Mouse (Mus musculus) midbrain, embryonic 10.5 days (tissue): ENCODE measurements around the gene Nphp1. TPM values are rescaled to one million over a fixed set of nuclear protein-coding genes. Genes with fewer than 3 reads are reported as not detected.

ENCODE experiments used
- DNase-seq: peaks from one replicate; pipeline ENCODE4 v3.0.0-alpha.2; 2017; ENCODE audit warnings: low spot score
- H3K27ac ChIP-seq: fragments of 300-500 bp; sonication (generic); replicated peaks from 2 replicates; pipeline ENCODE4 v1.5.1; 2016; ENCODE audit warnings: mild to moderate bottlenecking
- H3K27me3 ChIP-seq: fragments of 300-500 bp; sonication (generic); 2 replicates; pipeline ENCODE4 v1.6.1; 2016; ENCODE audit warnings: low read depth, mild to moderate bottlenecking; ENCODE audit not compliant: poor library complexity, severe bottlenecking
- H3K36me3 ChIP-seq: fragments of 300-500 bp; sonication (generic); 2 replicates; pipeline ENCODE4 v1.6.1; 2016; ENCODE audit warnings: mild to moderate bottlenecking, moderate library complexity
- H3K4me1 ChIP-seq: fragments of 300-500 bp; sonication (generic); 2 replicates; pipeline ENCODE4 v1.6.1; 2016
- H3K4me3 ChIP-seq: fragments of 300-500 bp; sonication (generic); 2 replicates; pipeline ENCODE4 v1.5.1; 2016; ENCODE audit warnings: mild to moderate bottlenecking, moderate library complexity
- H3K9me3 ChIP-seq: fragments of 300-500 bp; sonication (generic); replicated peaks from 2 replicates; pipeline ENCODE4 v1.6.1; 2016; ENCODE audit warnings: mild to moderate bottlenecking
- WGBS: fragments of 180-500 bp; shearing (Covaris S2); methylation state at CpG from one replicate; pipeline ENCODE4 v1.1.7; 2016; 5-methylcytosine and 5-hydroxymethylcytosine counted together
- polyA plus RNA-seq: library from polyadenylated mRNA; unstranded; fragments of >200 nt; fragmentation: Nextera tagmentation; extraction: Ambion mirVana; gene quantifications from 2 replicates; pipeline ENCODE4 v1.2.1, GENCODE M21; 2016

The Nphp1 gene
- polyA plus RNA-seq, 1 experiment from 2014 or later = 45.1 TPM

- Histone ChIP-seq H3K27me3 (no peaks in the 10 kb centered on the region), H3K9me3 (no peaks in the 10 kb centered on the region), H3K4me3 (no peak overlapping the region), H3K4me1 (no peaks in the 10 kb centered on the region), H3K36me3 (peaks cover 20% of the 10 kb centered on the region), H3K27ac (no peak overlapping the region)
- DNase-seq = no peak
- whole genome bisulfite sequencing = 85% methylated on average over 3 of the region's 3 CpGs
Observed at GRCm38 (mm10) chr2:127737885-127738284, 50.8 kb downstream of the Nphp1 start.

GRCm38 (mm10) chr2:127736631-127737209 lies 52.0 kb downstream of the Nphp1 start:
- Histone ChIP-seq H3K36me3 (peaks cover 11% of the 10 kb centered on the region), H3K4me3 (no peak overlapping the region), H3K9me3 (no peaks in the 10 kb centered on the region), H3K27ac (no peak overlapping the region), H3K4me1 (no peaks in the 10 kb centered on the region), H3K27me3 (no peaks in the 10 kb centered on the region)
- WGBS = 85% methylated on average over 6 of the region's 6 CpGs
- DNase-seq = no peak

GRCm38 (mm10) chr2:127735512-127736145 lies 53.1 kb downstream of the Nphp1 start:
- 86% methylated on average over 9 of the region's 9 CpGs for WGBS
- Histone ChIP-seq H3K27me3 (peaks cover 8% of the 10 kb centered on the region), H3K9me3 (no peaks in the 10 kb centered on the region), H3K4me3 (no peak overlapping the region), H3K36me3 (peaks cover under 1% of the 10 kb centered on the region; the same call in 1 of the 2 replicates), H3K27ac (no peak overlapping the region), H3K4me1 (peaks cover 3% of the 10 kb centered on the region)
- no peak for DNase-seq

- H3K4me1 ChIP-seq = peaks cover 10% of the 10 kb centered on the region
- H3K27me3 ChIP-seq = peaks cover 15% of the 10 kb centered on the region
- no peaks in the 10 kb centered on the region for H3K36me3 ChIP-seq
- H3K4me3 ChIP-seq = no peak overlapping the region
- no peak overlapping the region for H3K27ac ChIP-seq
- WGBS = 81% methylated on average over 5 of the region's 5 CpGs
- no peak for DNase-seq
- H3K9me3 ChIP-seq = no peaks in the 10 kb centered on the region
Observed at GRCm38 (mm10) chr2:127734889-127735288, 53.8 kb downstream of the Nphp1 start.

GRCm38 (mm10) chr2:127730301-127730997 lies 58.2 kb downstream of the Nphp1 start:
- WGBS = 38% methylated on average over 7 of the region's 7 CpGs

GRCm38 (mm10) chr2:127729671-127730070 lies 59.0 kb downstream of the Nphp1 start, which contains the start of gene Mall:
TSS of gene Mall (minus strand) at chr2:127729932.
- H3K36me3 ChIP-seq = no peaks in the 10 kb centered on the region
- 1% methylated on average over 26 of the region's 26 CpGs for WGBS
- H3K27ac ChIP-seq = 0 out of 2 replicates have a peak within 1 kb of the TSS, but pooled peaks have one; percentile 13
- peak; percentile 30 for DNase-seq
- H3K4me1 ChIP-seq = peaks cover 19% of the 10 kb centered on the region
- peak within 1 kb of the TSS; percentile 45 for H3K4me3 ChIP-seq
- no peaks in the 10 kb centered on the region for H3K9me3 ChIP-seq
- peaks cover 36% of the 10 kb centered on the region for H3K27me3 ChIP-seq

More at GRCm38 (mm10) chr2:127730301-127730997, 58.2 kb downstream of the Nphp1 start:
- no peak overlapping the region for H3K4me3 ChIP-seq
- H3K4me1 ChIP-seq = peaks cover 19% of the 10 kb centered on the region
- H3K27me3 ChIP-seq = peaks cover 36% of the 10 kb centered on the region
- no peaks in the 10 kb centered on the region for H3K9me3 ChIP-seq
- H3K27ac ChIP-seq = no peak overlapping the region
- peak; percentile 17 for DNase-seq
- H3K36me3 ChIP-seq = no peaks in the 10 kb centered on the region

- no peaks in the 10 kb centered on the region for H3K36me3 ChIP-seq
- peaks cover 36% of the 10 kb centered on the region for H3K27me3 ChIP-seq
- 42% methylated on average over 15 of the region's 15 CpGs for WGBS
- no peak for DNase-seq
- H3K27ac ChIP-seq = no peak overlapping the region
- H3K9me3 ChIP-seq = no peaks in the 10 kb centered on the region
- H3K4me3 ChIP-seq = no peak overlapping the region
- H3K4me1 ChIP-seq = peaks cover 19% of the 10 kb centered on the region
Observed at GRCm38 (mm10) chr2:127728661-127729450, 59.8 kb downstream of the Nphp1 start.

- H3K9me3 ChIP-seq = no peaks in the 10 kb centered on the region
- 78% methylated on average over 6 of the region's 6 CpGs for WGBS
Observed at GRCm38 (mm10) chr2:127728146-127728545, 60.6 kb downstream of the Nphp1 start.

GRCm38 (mm10) chr2:127723193-127723592 lies 65.5 kb downstream of the Nphp1 start:
- 74% methylated on average over 4 of the region's 4 CpGs for WGBS
- DNase-seq = no peak
- H3K9me3 ChIP-seq = no peaks in the 10 kb centered on the region
- peaks cover 15% of the 10 kb centered on the region for H3K4me1 ChIP-seq
- H3K36me3 ChIP-seq = no peaks in the 10 kb centered on the region
- 0 out of 2 replicates have a peak, but pooled peaks cover 4% of the 10 kb centered on the region for H3K27me3 ChIP-seq
- H3K4me3 ChIP-seq = no peak overlapping the region
- no peak overlapping the region for H3K27ac ChIP-seq

More at GRCm38 (mm10) chr2:127728146-127728545, 60.6 kb downstream of the Nphp1 start:
- H3K4me1 ChIP-seq = peaks cover 19% of the 10 kb centered on the region
- DNase-seq = no peak
- H3K27me3 ChIP-seq = peaks cover 36% of the 10 kb centered on the region
- no peak overlapping the region for H3K4me3 ChIP-seq
- H3K27ac ChIP-seq = no peak overlapping the region
- H3K36me3 ChIP-seq = no peaks in the 10 kb centered on the region

- H3K27ac ChIP-seq = no peak overlapping the region
- no peaks in the 10 kb centered on the region for H3K27me3 ChIP-seq
- no peak for DNase-seq
- no peaks in the 10 kb centered on the region for H3K36me3 ChIP-seq
- H3K9me3 ChIP-seq = no peaks in the 10 kb centered on the region
- peaks cover 15% of the 10 kb centered on the region for H3K4me1 ChIP-seq
- WGBS = 77% methylated on average over 7 of the region's 7 CpGs
- no peak overlapping the region for H3K4me3 ChIP-seq
Observed at GRCm38 (mm10) chr2:127722176-127722892, 66.4 kb downstream of the Nphp1 start.

- H3K36me3 ChIP-seq = no peaks in the 10 kb centered on the region
- no peaks in the 10 kb centered on the region for H3K9me3 ChIP-seq
- 72% methylated on average over 8 of the region's 8 CpGs for WGBS
- no peaks in the 10 kb centered on the region for H3K27me3 ChIP-seq
- peaks cover 15% of the 10 kb centered on the region for H3K4me1 ChIP-seq
- no peak for DNase-seq
- no peak overlapping the region for H3K4me3 ChIP-seq
- H3K27ac ChIP-seq = no peak overlapping the region
Observed at GRCm38 (mm10) chr2:127718839-127719468, 69.7 kb downstream of the Nphp1 start.
